Mouse (Mus musculus) CD4-positive naive resting alpha-beta T cell, adult 76 days (primary cell): ENCODE results near the gene Wasl. TPM values are rescaled to one million over a fixed set of nuclear protein-coding genes. Genes with fewer than 3 reads are reported as not detected.

Experiments used
- total RNA-seq: library from RNA; stranded (reverse); gene quantifications from one replicate; pipeline ENCODE4 v1.2.4, GENCODE M21; 2023

The Wasl gene
- total RNA-seq, result 54.6 TPM

GRCm38 (mm10) chr6:24664867-24665458, at the start of gene Wasl:
Wasl (minus strand) TSS chr6:24665009.

GRCm38 (mm10) chr6:24597500-24597899, 67.3 kb downstream of the Wasl start, which contains the start of gene Lmod2:
Lmod2 (plus strand) TSS chr6:24597762.

Other genes with a start within 250 kb of the Wasl start
- gene Iqub, start 149.9 kb downstream of the Wasl start, total RNA-seq, result not detected
- gene Ndufa5, start 137.0 kb downstream of the Wasl start, total RNA-seq, result 56.0 TPM
- not detected for gene Asb15, start 136.9 kb downstream of the Wasl start, total RNA-seq
- gene Lmod2, start 67.2 kb downstream of the Wasl start, total RNA-seq, result not detected
- not detected for gene Hyal6, start 68.2 kb upstream of the Wasl start, total RNA-seq
- gene Hyal4, start 83.3 kb upstream of the Wasl start, total RNA-seq, result not detected
- not detected for gene Spam1, start 126.2 kb upstream of the Wasl start, total RNA-seq
- gene Hyal5, start 193.0 kb upstream of the Wasl start, total RNA-seq, result not detected